Mouse (Mus musculus): ENCODE measurements around the gene Ttc4.

DNA sequence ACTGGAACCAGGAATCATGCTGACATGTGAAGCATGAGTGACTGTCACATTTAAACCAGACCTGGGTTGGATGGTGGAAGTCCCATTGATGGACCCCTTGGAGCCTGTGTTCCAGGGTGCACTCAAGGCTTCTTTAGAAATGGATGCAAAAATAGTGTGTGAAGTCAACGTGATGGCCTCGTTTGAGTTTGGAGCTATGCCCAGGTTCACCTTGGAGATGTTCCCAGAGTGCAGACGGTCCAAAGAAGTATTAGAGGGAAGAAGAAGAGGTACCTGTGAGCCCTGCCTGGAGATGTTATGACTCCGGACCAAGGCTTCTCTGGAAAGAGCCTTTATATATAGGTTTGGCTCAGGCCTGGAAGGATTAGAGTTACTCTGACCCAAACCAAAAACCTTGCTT lies 41.9 kb upstream of the Ttc4 start:
- no peak for TF ChIP-seq CTCF (IDR thresholded peaks at IDR 0.05; ENCODE audit: borderline replicate concordance, insufficient read depth, low read depth, low read length)
- no peak for TF ChIP-seq POLR2A (IDR thresholded peaks at IDR 0.05; ENCODE audit: borderline replicate concordance, insufficient read depth, low read length)
